Mouse (Mus musculus): ENCODE results near the gene Ergic1.

Ergic1 gene

GRCm38 (mm10) chr17:26675845-26676244, 114.6 kb downstream of the Ergic1 start:
- no peak for DNase-seq

GRCm38 (mm10) chr17:26676252-26676615, 114.9 kb downstream of the Ergic1 start:
- peak; percentile 94 for DNase-seq

- DNase-seq: no peak
Measured at GRCm38 (mm10) chr17:26676616-26677376, 115.5 kb downstream of the Ergic1 start.

- DNase-seq: no peak
Measured at GRCm38 (mm10) chr17:26677711-26678637, 116.7 kb downstream of the Ergic1 start.

DNA sequence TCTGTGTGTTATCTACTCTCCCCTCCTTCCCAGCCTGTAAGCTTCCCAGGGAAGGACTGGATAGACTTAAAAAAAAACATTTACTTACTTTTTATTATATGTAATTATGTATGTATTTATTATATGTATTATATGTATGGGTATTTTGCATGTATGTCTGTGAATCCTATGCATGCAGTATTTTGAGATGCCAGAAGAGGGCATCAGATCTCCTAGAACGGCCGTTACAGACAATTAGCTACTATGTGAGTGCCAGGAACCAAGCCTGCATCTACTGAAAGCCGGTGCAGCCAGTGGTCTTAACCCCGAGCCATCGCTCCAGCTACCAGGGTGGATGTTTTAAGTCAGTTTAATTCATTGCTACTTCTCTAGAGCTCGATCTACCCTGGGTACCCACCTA, 120.0 kb downstream of the Ergic1 start:
- DNase-seq: no peak

DNA sequence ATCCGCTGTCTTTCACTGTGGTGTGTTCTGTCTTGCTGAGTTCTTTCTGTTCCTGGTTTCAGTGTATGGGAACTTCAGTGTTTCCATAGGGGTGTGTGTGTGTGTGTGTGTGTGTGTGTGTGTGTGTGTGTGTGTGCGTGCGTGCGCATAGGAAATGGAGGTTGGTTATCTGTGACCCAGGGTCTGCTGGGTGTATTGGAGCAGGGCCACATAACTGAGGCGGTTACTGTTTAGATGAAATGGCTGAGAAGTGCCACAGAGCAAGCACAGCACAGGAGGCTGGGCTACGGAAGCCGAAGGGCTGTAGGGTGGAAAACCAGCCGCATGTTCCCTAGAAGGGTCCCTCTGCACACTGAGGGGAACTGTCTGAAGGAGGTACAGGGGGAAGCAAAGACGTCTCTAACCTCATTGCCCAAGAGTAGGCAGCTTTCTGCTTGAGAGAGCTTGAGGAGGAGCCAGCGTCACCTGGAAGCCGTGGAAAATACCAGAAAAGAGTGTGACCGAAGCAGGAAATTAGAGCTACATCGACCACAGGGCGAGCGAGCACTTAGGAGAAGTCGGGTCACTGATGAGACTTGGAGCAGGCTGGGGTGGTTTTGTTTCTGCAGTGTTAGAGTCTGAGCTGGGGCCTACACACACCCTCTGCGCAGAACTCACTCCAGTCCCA, 125.2 kb downstream of the Ergic1 start:
- DNase-seq: no peak

DNA sequence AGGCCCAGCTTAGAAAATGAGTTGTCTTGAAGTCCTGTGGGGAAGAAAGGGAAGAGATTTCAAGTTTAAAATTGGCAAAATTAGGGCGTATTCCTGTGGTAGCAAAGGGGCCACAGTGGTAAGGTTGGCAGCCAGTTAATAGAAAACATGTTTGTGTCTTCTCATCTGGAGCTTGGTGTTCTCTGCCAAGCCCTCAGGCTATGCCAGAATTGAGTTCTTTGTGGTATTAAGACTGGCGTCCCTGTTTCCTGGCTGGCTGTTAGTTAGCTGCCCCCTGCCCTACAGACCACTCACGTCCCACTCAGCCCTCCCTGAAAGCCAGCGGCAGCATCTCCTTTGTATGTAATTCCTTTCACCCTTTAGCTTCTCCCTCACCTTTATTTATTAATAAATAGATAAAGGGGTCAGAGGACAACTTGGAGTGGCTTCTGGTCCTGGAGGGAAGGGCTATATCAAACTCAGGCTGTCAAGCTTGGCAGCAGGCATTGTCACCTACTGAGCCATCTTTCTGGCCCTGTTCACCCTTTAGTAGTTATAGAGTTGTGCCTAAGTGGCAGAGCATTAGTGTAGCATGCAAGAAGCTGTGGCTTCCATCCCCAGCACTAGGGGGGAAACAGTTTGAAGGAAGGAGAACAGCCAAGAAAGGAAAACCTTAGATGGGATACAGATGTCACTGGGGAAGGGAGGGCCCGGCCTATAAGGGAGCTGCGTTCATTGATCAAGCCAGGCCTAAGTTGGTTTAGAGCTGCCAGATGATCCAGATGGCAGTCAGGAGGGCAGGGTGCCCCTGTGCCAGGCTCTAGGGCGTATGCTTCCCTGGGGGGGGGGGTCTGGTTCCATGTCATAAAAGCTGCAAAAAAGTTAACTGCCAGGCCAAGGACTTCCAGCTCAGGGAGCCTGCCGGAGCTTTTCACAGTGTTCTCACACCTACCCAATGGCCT, 127.8 kb downstream of the Ergic1 start:
- DNase-seq: no peak

GRCm38 (mm10) chr17:26689810-26690209, 128.5 kb downstream of the Ergic1 start:
- DNase-seq: no peak

- no peak for DNase-seq
Measured at GRCm38 (mm10) chr17:26690236-26690635, 128.9 kb downstream of the Ergic1 start.

DNA sequence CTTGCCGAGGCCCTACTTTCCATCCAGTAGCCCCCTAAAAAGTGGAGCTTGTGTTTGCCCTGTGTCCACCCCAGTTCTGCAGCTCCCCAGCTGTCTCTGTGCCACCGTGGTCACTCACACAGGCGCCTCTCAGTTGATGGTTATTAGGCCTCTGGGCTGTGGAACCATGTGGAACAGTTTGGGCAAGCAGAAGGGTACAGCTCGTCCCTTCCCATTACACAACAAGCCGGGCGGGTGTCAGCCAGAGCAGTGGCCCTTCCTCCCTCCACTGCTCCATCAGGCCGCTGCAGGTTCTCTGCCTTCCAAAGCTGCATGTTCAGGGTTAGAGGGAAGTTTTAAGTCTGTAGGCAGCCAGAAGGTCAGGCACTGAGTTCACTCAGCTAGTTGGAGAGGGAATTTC, 129.8 kb downstream of the Ergic1 start:
- peak; percentile 40 for DNase-seq

- no peak for DNase-seq
Measured at GRCm38 (mm10) chr17:26693424-26693823, 132.1 kb downstream of the Ergic1 start.

DNA sequence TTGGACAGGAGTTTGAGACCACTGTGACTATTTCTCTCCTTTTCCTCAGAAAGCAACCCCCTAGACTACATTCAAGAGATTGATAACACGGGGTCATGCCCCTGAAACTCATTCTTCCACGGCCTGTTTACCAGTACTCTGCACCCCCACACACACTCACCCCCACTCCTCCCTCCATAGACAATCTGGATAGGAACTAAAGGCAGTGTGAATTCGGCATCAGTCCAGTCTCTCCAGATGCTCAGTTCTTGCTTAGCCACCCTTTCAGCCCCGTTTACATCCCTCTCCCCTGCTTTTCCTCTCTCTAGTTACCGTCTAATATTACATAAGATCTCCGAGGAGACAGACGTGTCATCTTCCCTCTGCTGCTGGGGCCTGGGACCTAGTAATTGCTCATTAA, 132.9 kb downstream of the Ergic1 start:
- no peak for DNase-seq

- DNase-seq: no peak
Measured at GRCm38 (mm10) chr17:26695193-26695592, 133.9 kb downstream of the Ergic1 start.

- DNase-seq: no peak
Measured at GRCm38 (mm10) chr17:26698846-26699245, 137.6 kb downstream of the Ergic1 start.

DNA sequence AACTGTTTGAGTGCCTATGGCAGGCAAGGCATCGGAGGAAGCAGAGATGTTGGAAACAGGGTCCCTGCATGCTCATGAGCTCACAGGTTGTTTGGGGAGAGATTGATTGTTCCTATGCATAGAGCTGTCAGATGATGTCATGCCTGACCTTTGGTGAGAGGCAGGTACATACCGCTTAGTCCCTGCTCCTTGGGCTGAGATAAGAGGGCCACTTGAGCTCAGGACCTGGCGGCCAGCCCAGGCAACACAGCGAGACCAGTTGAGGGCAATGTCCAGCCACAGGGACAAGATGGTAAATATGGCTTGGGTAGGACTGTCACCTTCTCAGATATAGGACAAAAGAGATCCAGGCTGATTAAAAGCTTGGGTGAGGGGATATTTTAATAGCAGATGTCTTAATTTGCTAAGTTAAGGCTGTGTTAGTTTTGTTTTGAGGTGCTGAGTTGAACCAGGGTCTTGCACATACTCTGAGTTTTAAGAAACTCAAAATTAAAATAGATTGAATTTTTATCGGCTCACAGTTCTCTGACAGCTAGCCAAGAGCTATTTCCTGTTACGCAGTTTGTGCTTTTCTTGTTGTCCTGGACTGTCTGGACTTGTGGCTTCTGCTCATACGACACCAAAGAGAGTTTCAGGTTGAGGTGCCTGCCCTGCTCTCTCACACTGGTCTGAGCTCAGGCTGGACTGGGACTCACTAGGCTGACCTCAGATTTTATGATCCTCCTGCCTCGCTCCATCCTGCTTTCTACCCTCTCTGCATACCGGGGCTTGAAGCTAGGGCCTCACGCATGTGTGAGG, 138.7 kb downstream of the Ergic1 start:
- peak; percentile 27 for DNase-seq

DNA sequence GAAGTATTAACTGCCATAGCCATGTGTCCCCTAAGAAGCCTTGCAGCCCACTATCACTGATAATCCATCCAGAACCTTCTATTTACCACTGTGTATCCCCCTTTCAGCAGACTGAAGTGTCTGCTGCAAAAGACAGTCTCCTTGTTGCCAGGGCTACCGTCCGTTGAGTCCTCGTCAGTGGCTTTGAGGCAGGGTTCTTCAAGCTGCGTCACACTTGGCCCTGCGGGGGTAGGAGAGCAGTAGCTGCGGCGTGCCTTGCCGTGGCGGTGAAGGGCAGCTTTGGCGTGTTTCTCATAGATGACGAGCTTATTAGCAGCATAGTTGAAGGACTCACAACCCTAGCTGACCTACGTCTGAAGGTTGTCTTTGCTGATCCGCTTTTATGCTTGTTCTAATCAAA, 140.3 kb downstream of the Ergic1 start:
- DNase-seq: no peak

DNA sequence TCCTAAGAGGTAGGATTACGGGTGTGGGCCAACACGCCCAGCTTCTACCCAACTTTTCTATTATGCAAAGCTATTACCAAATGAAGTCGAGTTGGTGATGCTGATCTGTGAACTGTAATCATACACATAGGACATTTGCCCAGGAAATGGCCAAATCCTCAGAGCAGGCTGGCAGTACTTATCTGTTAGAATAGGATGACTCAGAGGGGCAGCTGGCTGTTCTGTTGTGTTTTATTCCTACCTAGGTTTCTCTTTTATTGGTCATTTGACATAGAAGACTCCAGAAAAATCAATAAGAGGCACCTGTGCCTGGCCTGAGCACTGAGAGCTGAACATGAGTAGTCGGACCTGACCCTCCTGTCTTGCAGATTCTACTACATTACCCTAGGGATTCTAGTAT, 141.3 kb downstream of the Ergic1 start:
- no peak for DNase-seq

DNA sequence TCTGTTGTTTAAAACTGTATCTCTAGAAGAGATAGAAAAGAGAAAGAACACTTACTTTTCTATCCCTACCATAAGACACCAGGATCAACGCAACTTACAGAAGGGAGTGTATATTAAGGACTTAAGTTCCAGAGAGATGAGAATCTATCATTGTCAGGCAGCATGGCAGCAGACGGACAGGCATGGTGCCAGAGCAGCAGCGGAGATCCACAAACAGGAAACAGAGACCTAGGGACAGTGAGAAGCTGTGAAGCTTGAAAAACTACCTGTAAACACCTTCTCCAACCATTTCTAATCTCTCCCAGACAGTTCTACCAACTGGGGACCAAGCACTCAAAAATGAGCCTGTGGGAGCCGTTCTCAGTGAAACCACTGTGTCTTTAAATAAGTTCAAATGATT, 142.4 kb downstream of the Ergic1 start:
- no peak for DNase-seq

GRCm38 (mm10) chr17:26705463-26706359, 144.4 kb downstream of the Ergic1 start:
- no peak for DNase-seq
